Mouse (Mus musculus): Measurements from ENCODE around the gene Rpf1.

The Rpf1 gene

GRCm38 (mm10) chr3:146500003-146500809 is 21.0 kb downstream of the Rpf1 start:
- DNase-seq (ENCODE audit: low read depth) = peak; percentile 78

GRCm38 (mm10) chr3:146499431-146500002 is 21.7 kb downstream of the Rpf1 start, which contains the start of the genes Spata1 and Gng5:
TSS of gene Spata1 (minus strand) at chr3:146499753.
TSS of gene Gng5 (plus strand) at chr3:146499807.
- peak; percentile 84 for DNase-seq (ENCODE audit: low read depth)

- DNase-seq (ENCODE audit: low read depth) = peak; percentile 57
These were observed 22.2 kb downstream of the Rpf1 start for GRCm38 (mm10) chr3:146498989-146499388.

GRCm38 (mm10) chr3:146494941-146495340 is 26.3 kb downstream of the Rpf1 start:
- no peak for DNase-seq (ENCODE audit: low read depth)

- peak; percentile 48 for DNase-seq (ENCODE audit: low read depth)
These were observed 34.8 kb downstream of the Rpf1 start for GRCm38 (mm10) chr3:146486464-146486863.

- DNase-seq (ENCODE audit: low read depth) = peak; percentile 50
These were observed 39.2 kb downstream of the Rpf1 start for GRCm38 (mm10) chr3:146482044-146482443.

GRCm38 (mm10) chr3:146474428-146474827 is 46.8 kb downstream of the Rpf1 start:
- no peak for DNase-seq (ENCODE audit: low read depth)

GRCm38 (mm10) chr3:146473741-146474140 is 47.5 kb downstream of the Rpf1 start:
- DNase-seq (ENCODE audit: low read depth) = no peak

- no peak for DNase-seq (ENCODE audit: low read depth)
These were observed 48.6 kb downstream of the Rpf1 start for GRCm38 (mm10) chr3:146472657-146473056.

GRCm38 (mm10) chr3:146469226-146469625 is 52.0 kb downstream of the Rpf1 start:
- DNase-seq (ENCODE audit: low read depth) = no peak

GRCm38 (mm10) chr3:146462939-146463338 is 58.3 kb downstream of the Rpf1 start:
- peak; percentile 22 for DNase-seq (ENCODE audit: low read depth)

Data from 416B (cell line).